Mouse (Mus musculus): Measurements from ENCODE around the gene Itsn1. TPM values are rescaled to one million over a fixed set of nuclear protein-coding genes. Genes with fewer than 3 reads are reported as not detected.

Itsn1 gene
- polyA plus RNA-seq, 1 experiment from 2014 or later = 60.2 TPM

- Histone ChIP-seq H3K4me3 (no peak overlapping the region), H3K9me3 (no peaks in the 10 kb centered on the region), H3K9ac (no peak overlapping the region), H3K36me3 (peaks cover 57% of the 10 kb centered on the region), H3K27me3 (no peaks in the 10 kb centered on the region), H3K4me2 (no peak overlapping the region), H3K27ac (replicated peaks) (no peak overlapping the region), H3K4me1 (replicated peaks) (no peaks in the 10 kb centered on the region)
- no peak for ATAC-seq (ENCODE audit: low FRiP score, low read depth)
- WGBS = 82% methylated on average over 11 of the region's 11 CpGs
These were observed 178.1 kb downstream of the Itsn1 start for GRCm38 (mm10) chr16:91907158-91907557.

- H3K4me2 ChIP-seq = no peak overlapping the region
- 91% methylated on average over 15 of the region's 15 CpGs for WGBS
These were observed 180.7 kb downstream of the Itsn1 start for GRCm38 (mm10) chr16:91909569-91910335.

DNA sequence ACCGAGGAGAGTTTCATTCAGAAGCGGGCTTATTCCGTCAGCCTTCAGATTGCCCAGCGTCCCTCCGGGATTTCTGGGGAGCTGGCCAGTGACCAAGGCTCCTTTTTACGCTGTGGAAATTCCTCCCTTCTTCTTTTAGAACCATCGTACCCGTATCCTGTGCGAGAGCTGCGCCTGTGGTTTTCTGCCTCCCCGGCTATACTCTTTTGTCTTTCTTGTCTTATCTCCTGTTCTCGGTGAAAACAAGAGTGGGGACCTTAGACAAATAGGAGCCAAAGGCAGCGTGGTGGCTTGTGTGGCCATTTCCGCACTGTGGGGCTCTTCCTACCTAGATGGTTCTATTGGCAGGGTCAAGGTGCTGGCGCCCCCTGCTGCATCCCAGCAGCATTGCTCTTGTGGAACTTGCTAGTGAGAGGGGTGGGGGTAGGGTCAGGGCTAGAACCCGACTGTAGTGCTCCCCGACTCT, 188.6 kb downstream of the Itsn1 start:
- no peaks in the 10 kb centered on the region for H3K27me3 ChIP-seq
- H3K27ac ChIP-seq (replicated peaks) = no peak overlapping the region; the same call in 1 of the 2 replicates
- 0 out of 2 replicates have a peak overlapping the region, but pooled peaks have one; percentile 11 for H3K4me3 ChIP-seq
- H3K4me2 ChIP-seq = peak overlapping the region; percentile 47
- peaks cover 5% of the 10 kb centered on the region; the same call in 1 of the 2 replicates for H3K36me3 ChIP-seq
- peak; percentile 60 for ATAC-seq (ENCODE audit: low FRiP score, low read depth)
- 23% methylated on average over 17 of the region's 17 CpGs for WGBS
- H3K9me3 ChIP-seq = no peaks in the 10 kb centered on the region
- H3K9ac ChIP-seq = no peak overlapping the region
- peaks cover 10% of the 10 kb centered on the region for H3K4me1 ChIP-seq (replicated peaks)

More at GRCm38 (mm10) chr16:91909569-91910335, 180.7 kb downstream of the Itsn1 start:
- Histone ChIP-seq H3K36me3 (peaks cover 46% of the 10 kb centered on the region), H3K4me1 (replicated peaks) (no peaks in the 10 kb centered on the region), H3K27me3 (no peaks in the 10 kb centered on the region), H3K9me3 (no peaks in the 10 kb centered on the region), H3K4me3 (no peak overlapping the region), H3K9ac (no peak overlapping the region), H3K27ac (replicated peaks) (no peak overlapping the region)
- ATAC-seq (ENCODE audit: low FRiP score, low read depth) = no peak

DNA sequence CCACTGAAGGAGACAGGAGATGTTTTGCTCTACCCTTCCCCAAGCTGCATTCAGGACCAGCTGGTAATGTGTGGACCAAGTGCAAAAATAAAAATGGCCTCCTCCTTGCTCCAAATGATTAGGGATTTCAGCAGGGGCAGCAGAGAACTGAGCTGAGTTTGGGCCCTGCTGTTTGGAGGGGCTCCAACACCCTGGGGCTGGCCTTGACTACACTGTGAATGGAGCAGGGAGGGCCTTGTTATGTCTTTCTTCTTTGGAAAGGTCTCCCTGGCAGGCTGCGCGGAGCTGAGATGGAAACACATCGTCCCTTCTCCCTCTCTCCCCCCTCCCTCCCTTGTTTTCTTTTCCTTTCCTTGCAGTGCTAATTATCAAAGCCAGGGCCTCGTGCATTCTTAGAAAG, 189.4 kb downstream of the Itsn1 start:
- Histone ChIP-seq H3K4me1 (replicated peaks) (peaks cover 10% of the 10 kb centered on the region), H3K27ac (replicated peaks) (peak overlapping the region; percentile 31; the same call in 1 of the 2 replicates), H3K9me3 (no peaks in the 10 kb centered on the region), H3K4me2 (no peak overlapping the region), H3K9ac (no peak overlapping the region), H3K4me3 (no peak overlapping the region), H3K36me3 (peaks cover 10% of the 10 kb centered on the region; the same call in 1 of the 2 replicates), H3K27me3 (no peaks in the 10 kb centered on the region)
- 45% methylated on average over 4 of the region's 4 CpGs for WGBS
- peak; percentile 66; the same call in 1 of the 2 replicates for ATAC-seq (ENCODE audit: low FRiP score, low read depth)

DNA sequence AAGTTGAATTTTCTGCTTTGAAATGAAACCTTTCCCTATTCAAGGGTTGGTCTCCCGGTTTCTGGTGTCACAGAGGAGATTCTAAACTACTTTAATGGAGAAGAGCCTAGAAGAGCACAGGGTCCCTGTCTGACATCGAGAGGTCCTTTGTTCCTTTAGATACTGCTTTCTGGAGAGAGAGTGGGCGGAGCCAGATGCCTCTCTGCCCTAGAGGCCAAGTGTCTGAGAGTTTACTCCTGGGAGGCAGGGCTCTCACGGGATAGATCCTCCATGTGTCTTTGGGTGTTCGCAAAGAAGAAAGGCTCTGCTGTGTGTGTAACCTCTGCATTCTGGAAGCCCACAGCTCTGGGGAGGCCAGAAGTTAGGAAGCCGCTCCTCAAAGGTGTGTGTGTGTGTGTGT, 190.0 kb downstream of the Itsn1 start:
- Histone ChIP-seq H3K4me1 (replicated peaks) (peaks cover 10% of the 10 kb centered on the region), H3K4me2 (no peak overlapping the region), H3K36me3 (peaks cover 16% of the 10 kb centered on the region), H3K27ac (replicated peaks) (no peak overlapping the region), H3K27me3 (no peaks in the 10 kb centered on the region), H3K4me3 (no peak overlapping the region), H3K9ac (no peak overlapping the region), H3K9me3 (no peaks in the 10 kb centered on the region)
- no peak for ATAC-seq (ENCODE audit: low FRiP score, low read depth)
- 54% methylated on average over 6 of the region's 6 CpGs for WGBS

DNA sequence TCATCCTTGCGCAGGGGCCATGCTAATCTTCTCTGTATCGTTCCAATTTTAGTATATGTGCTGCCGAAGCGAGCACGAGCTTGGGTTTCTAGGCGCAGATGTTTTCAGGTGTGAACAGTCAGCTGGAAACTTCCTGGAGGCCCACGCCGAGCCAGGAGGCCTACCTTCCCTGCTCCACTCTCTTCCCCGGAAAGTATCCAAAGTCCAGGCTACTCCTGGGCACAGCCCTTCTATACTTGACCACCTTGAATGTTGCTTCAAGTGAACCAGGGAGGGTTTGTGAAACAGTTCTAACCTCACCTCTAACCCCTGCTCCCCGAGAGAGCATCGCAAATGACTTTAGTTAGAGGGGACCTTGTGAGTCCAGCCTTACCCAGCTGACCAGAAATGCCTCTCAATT, 192.3 kb downstream of the Itsn1 start:
- H3K4me2 ChIP-seq = no peak overlapping the region
- no peaks in the 10 kb centered on the region for H3K27me3 ChIP-seq
- H3K4me3 ChIP-seq = no peak overlapping the region
- no peak overlapping the region for H3K27ac ChIP-seq (replicated peaks)
- ATAC-seq (ENCODE audit: low FRiP score, low read depth) = no peak
- H3K4me1 ChIP-seq (replicated peaks) = peaks cover 10% of the 10 kb centered on the region
- no peak overlapping the region for H3K9ac ChIP-seq
- peaks cover 39% of the 10 kb centered on the region for H3K36me3 ChIP-seq
- no peaks in the 10 kb centered on the region for H3K9me3 ChIP-seq
- WGBS = 94% methylated on average over 11 of the region's 11 CpGs

DNA sequence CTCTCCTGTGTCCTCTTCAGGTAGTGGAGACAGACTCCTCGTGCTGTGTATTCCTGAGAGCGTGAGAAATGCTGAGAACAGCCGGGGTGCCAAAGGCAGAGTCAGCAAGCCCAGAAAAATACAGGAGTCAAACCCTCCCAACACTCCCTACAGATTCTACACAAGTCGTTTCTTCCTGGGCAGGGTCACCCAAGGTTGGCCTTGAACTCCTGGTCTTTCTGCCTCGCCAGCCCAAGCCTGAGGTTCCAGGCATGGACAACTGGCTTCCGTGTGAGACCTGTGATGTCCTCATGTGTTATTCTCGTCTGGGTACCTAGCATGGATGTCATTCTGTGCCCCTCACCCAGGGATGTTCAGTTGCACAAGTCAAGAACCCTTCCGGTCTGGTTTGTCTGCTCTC, 193.9 kb downstream of the Itsn1 start:
- Histone ChIP-seq H3K4me1 (replicated peaks) (peaks cover 3% of the 10 kb centered on the region), H3K9ac (no peak overlapping the region), H3K9me3 (no peaks in the 10 kb centered on the region), H3K4me2 (no peak overlapping the region), H3K27ac (replicated peaks) (no peak overlapping the region), H3K36me3 (peaks cover 55% of the 10 kb centered on the region), H3K27me3 (no peaks in the 10 kb centered on the region), H3K4me3 (no peak overlapping the region)
- 81% methylated on average over 8 of the region's 8 CpGs for WGBS
- ATAC-seq (ENCODE audit: low FRiP score, low read depth) = no peak

DNA sequence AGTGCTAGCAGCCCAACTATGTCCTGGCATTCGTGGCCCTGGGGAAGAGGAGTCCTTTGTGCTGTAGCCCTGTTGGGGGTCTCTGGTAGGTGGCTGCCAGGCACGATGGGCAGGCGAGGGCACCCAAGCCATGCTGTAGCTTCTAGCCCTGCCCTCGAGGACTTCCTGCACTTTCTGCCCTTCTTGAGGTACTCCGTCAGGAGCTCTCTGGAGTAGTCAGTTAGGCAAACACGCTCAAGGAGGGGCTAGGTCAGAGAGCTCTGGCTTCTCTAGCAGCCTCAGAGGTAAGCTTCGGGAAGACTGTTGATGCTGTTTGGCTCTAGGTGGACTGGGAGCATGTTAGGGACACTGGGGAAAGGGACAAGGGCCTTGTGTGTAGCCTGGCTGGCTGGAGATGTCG, 195.3 kb downstream of the Itsn1 start:
- no peaks in the 10 kb centered on the region for H3K27me3 ChIP-seq
- WGBS = 91% methylated on average over 8 of the region's 8 CpGs
- H3K27ac ChIP-seq (replicated peaks) = no peak overlapping the region
- H3K4me2 ChIP-seq = no peak overlapping the region
- H3K4me1 ChIP-seq (replicated peaks) = no peaks in the 10 kb centered on the region
- ATAC-seq (ENCODE audit: low FRiP score, low read depth) = no peak; the same call in 1 of the 2 replicates
- no peak overlapping the region for H3K9ac ChIP-seq
- H3K36me3 ChIP-seq = peaks cover 67% of the 10 kb centered on the region
- H3K9me3 ChIP-seq = no peaks in the 10 kb centered on the region
- no peak overlapping the region for H3K4me3 ChIP-seq

DNA sequence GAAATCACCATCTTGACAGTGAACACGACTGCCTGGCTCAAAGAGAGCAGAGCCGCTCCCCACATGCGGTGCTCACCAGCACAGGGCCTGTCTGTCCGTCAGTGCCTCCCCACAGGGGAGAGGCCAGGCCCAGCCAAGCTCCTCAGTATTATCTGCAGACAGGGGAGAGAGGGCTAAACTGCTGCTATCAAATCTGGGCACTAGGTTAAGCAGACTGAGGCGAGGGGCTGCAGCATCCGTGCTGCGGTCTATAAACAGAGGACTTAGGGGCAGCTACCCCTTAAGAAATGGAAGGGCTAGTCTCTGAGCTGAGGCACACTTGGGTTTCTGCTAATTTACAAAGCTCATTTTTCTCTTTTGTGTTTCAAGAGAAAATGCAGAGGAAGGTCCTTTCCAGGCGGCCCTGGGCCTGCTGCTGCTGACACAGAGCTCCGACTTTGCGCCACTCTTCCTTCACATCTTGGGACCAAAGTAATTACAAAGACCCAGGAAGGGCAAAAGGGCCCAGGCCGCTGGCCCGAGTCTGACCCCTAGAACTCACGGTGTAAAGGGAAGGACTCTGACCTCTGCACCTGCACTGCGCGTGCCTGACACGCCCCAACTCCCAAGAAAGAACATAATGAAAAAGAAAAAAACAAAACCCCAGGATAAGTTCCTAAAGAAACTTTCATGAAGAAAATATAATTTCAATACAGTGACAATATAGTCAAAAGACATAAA, 199.0 kb downstream of the Itsn1 start:
- WGBS = 84% methylated on average over 16 of the region's 16 CpGs
- no peak overlapping the region for H3K4me2 ChIP-seq
- H3K27ac ChIP-seq (replicated peaks) = no peak overlapping the region
- H3K36me3 ChIP-seq = peaks cover 61% of the 10 kb centered on the region
- no peak for ATAC-seq (ENCODE audit: low FRiP score, low read depth)
- no peaks in the 10 kb centered on the region for H3K27me3 ChIP-seq
- H3K4me1 ChIP-seq (replicated peaks) = peaks cover 11% of the 10 kb centered on the region
- H3K9ac ChIP-seq = no peak overlapping the region
- no peaks in the 10 kb centered on the region for H3K9me3 ChIP-seq
- H3K4me3 ChIP-seq = no peak overlapping the region

DNA sequence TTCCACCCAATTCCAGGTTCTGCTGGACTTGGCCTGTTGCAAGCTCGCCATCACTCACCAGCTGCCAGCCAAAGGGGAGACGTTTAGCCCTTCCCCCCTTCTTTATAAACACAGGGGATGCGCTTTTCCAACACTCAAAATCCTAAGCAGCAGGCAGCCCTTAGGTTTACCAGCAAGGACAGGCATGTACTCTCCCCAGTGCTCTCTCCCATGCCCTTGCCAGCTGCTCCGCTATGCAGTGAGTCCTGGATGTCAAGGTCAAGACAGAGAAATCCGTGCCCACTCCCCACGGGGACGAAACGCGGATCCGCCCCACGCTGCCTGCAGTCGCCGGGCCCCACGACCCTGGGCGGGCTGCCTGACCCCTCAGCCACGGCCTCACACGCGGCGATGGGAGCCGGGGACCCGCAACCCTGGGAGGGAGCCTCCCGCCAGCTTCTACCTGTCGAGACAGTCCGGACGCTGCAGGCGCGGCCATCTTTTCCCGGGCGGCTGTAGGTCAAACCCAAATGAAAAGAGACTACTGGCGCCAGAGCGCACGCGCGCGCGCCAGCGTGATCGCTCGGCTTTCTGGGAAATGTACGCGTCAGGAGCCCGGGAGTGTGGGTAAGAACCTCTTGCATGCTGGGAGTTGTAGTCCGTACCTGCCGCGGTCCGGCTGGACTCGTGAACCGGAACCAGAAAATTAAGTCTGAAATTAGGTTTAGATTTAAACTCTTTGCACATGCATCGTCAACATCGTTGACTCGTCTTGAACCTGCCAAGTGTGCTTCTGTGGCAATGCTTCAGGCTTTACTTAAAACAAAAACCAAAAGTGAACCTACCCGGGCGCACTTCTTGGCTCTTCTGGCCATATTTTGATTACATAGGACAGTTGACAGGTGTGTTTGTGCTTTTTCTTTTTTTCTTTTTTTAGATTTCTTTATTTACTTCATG, 202.3 kb downstream of the Itsn1 start:
- Histone ChIP-seq H3K4me1 (replicated peaks) (peaks cover 11% of the 10 kb centered on the region), H3K27me3 (no peaks in the 10 kb centered on the region), H3K27ac (replicated peaks) (peak overlapping the region; percentile 93), H3K4me3 (peak overlapping the region; percentile 87), H3K9me3 (no peaks in the 10 kb centered on the region), H3K4me2 (peak overlapping the region; percentile 63), H3K36me3 (peaks cover 28% of the 10 kb centered on the region), H3K9ac (peak overlapping the region; percentile 97)
- peak; percentile 92 for ATAC-seq (ENCODE audit: low FRiP score, low read depth)
- under 1% methylated on average over 53 of the region's 53 CpGs for WGBS

- Histone ChIP-seq H3K27me3 (no peaks in the 10 kb centered on the region), H3K4me1 (replicated peaks) (peaks cover 11% of the 10 kb centered on the region), H3K4me3 (peak overlapping the region; percentile 87), H3K9me3 (no peaks in the 10 kb centered on the region), H3K27ac (replicated peaks) (no peak overlapping the region), H3K9ac (peak overlapping the region; percentile 48; the same call in 1 of the 2 replicates), H3K4me2 (peak overlapping the region; percentile 63), H3K36me3 (peaks cover 20% of the 10 kb centered on the region)
- ATAC-seq (ENCODE audit: low FRiP score, low read depth) = no peak
- 52% methylated on average over 8 of the region's 8 CpGs for WGBS
These were observed 203.1 kb downstream of the Itsn1 start for GRCm38 (mm10) chr16:91932082-91932690.
